Mouse (Mus musculus) gastrocnemius, adult 2 months (tissue): Measurements from ENCODE around the gene Tspan9. TPM values are rescaled to one million over a fixed set of nuclear protein-coding genes. Genes with fewer than 3 reads are reported as not detected.

Experiments used
- DNase-seq: peaks from one replicate; pipeline ENCODE4 v3.0.0; 2022
- H3K27ac ChIP-seq: fragments of 200-600 bp; 2 replicates; pipeline ENCODE4 v1.8.1; 2022; ENCODE audit warnings: mild to moderate bottlenecking
- H3K4me3 ChIP-seq: fragments of 200-600 bp; 2 replicates; pipeline ENCODE4 v1.8.1; 2022; ENCODE audit warnings: mild to moderate bottlenecking, moderate library complexity
- CTCF ChIP-seq: fragments of 200-600 bp; IDR thresholded peaks from 2 replicates; pipeline ENCODE4 v1.8.1; 2022; ENCODE audit warnings: antibody characterized with exemption, mild to moderate bottlenecking, moderate library complexity
- intact Hi-C: fragments of 180-260 bp; cut with DNase I; formaldehyde crosslinking; loops from one replicate; pipeline ENCODE4 v1.15.1; 2025
- total RNA-seq, 2 experiments: library from RNA; stranded (reverse); gene quantifications; 2 replicates each; pipeline ENCODE4 v1.2.3; 2021

Gene Tspan9
- total RNA-seq, 2 experiments from 2014 or later, result 21.8 to 41.9 TPM

DNA sequence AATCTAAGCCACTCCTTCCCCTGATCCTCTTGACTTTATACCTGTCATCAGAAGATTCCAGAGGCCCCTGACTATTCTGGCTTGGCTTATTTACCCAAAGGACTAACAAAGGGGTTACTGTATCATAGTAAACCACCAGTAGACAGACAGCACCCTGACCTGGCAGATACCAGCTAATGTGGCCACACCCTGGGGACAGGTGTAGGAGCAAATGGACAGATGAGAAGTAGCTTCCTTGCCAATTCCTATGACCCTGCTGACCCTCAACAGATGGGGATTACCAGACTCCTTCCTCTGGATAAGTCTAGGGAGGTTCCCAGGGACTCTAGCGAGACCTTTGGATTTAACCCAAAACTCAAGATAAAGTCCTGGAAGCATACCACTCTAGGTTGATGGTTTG lies 183.2 kb downstream of the Tspan9 start:
- no peak for TF ChIP-seq CTCF
- H3K27ac ChIP-seq, result no peak overlapping the region
- no peak overlapping the region for H3K4me3 ChIP-seq
- intact Hi-C loops, result no loop called here
- DNase-seq, result no peak

GRCm38 (mm10) chr6:127956172-127956571 lies 187.2 kb downstream of the Tspan9 start:
- no peak for TF ChIP-seq CTCF
- intact Hi-C loops, result no loop called here
- no peak overlapping the region for H3K4me3 ChIP-seq
- DNase-seq, result no peak
- H3K27ac ChIP-seq, result no peak overlapping the region

- no peak for DNase-seq
- no peak for TF ChIP-seq CTCF
- Histone ChIP-seq H3K27ac (no peak overlapping the region), H3K4me3 (no peak overlapping the region)
- intact Hi-C loops, result no loop called here
Measured at GRCm38 (mm10) chr6:127953071-127953470, 190.3 kb downstream of the Tspan9 start.

GRCm38 (mm10) chr6:127949885-127950284 lies 193.5 kb downstream of the Tspan9 start:
- intact Hi-C loops, result no loop called here
- no peak overlapping the region for H3K4me3 ChIP-seq
- H3K27ac ChIP-seq, result no peak overlapping the region
- TF ChIP-seq CTCF, result no peak
- DNase-seq, result no peak

DNA sequence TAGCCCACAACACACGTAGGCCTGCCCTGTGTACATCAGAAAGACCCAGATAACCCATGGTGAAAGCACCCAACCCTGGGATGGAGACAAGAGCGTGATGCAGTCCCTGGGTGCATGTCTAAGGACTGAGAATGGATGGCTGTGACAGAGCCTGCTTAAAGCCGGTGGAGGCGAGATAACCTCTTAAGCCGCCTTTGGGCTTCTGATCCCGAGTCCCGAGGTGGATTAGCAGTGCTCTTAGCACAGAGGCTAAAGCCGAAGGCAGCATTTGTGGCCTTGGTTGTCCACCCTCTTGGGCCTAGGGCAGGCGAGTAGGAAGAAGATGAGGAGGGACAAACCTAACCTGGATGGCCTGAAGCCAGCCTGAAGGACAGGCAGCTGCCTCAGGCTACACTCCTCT lies 194.7 kb downstream of the Tspan9 start:
- no peak for DNase-seq
- no peak overlapping the region for H3K4me3 ChIP-seq
- no peak overlapping the region for H3K27ac ChIP-seq
- intact Hi-C loops, result no loop called here
- TF ChIP-seq CTCF, result no peak

GRCm38 (mm10) chr6:127945725-127946124 lies 197.7 kb downstream of the Tspan9 start:
- DNase-seq, result peak; percentile 75
- intact Hi-C loops, result no loop called here
- no peak overlapping the region for H3K4me3 ChIP-seq

DNA sequence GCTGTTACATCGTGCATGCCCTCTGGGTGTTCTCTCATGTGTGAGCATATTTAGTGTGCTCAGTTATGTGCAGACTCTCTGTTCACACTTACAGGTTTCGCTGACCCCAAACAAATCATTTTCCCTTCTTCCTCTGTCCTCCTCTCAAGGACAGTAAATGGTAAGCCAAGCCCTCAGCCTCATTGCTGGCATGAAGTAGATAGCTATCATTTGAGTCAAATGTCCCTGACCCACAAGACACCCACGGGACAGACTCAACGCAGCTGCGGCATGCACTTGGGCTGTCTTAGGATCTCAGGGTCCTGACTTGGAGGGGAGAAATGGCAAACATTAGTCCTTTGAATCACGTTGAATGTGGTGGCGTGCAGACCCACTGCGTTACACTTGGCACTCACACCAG lies 201.0 kb downstream of the Tspan9 start:
- Histone ChIP-seq H3K27ac (no peak overlapping the region), H3K4me3 (no peak overlapping the region)
- no peak for TF ChIP-seq CTCF
- no peak for DNase-seq
- intact Hi-C loops, result no loop called here

More at GRCm38 (mm10) chr6:127945725-127946124, 197.7 kb downstream of the Tspan9 start:
- no peak overlapping the region for H3K27ac ChIP-seq
- peak; percentile 79 for TF ChIP-seq CTCF

DNA sequence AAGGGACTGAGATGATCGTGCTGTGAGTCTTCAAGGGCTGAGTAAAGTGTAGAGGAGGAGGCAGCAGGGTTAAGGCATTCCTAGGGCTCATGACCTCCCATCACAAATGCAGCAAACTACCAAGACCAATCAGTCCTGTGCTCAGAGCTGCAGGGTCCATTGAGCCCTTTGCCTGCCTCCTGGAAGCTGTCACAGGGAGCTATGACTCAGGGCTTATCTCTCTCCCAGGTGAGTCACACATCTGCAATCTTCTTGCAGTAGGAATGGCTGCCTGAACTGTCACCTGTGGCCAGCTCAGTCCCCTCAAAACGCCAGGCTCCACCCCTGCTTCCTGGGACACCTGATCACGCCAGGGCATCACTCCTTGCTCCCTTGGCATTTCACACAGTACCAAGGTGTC lies 208.3 kb downstream of the Tspan9 start:
- TF ChIP-seq CTCF, result no peak
- no peak overlapping the region for H3K4me3 ChIP-seq
- intact Hi-C loops, result no loop called here

DNA sequence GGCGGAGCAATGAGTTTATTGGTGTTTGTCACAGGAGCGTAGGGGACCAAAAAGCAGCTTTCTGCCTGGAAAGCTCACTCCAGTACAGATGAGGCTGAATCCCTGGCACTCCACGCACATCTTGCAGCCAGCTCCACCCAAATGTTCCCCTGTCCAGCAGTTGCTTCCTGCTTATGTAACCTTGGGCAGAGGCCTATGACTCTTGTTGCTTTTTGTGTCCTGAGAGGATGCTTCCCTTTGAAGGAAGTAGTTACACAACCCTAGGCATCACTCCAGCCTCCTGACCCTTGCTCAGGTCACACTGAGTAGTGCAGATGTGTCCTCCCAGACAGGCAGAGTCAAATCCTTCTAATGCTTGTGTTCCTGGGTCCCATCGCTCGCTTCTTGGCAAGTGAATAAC lies 209.6 kb downstream of the Tspan9 start:
- Histone ChIP-seq H3K27ac (0 out of 2 replicates have a peak overlapping the region, but pooled peaks have one; percentile 56), H3K4me3 (no peak overlapping the region)
- DNase-seq, result peak; percentile 79
- intact Hi-C loops, result no loop called here
- no peak for TF ChIP-seq CTCF

More for the DNA sequence above, 208.3 kb downstream of the Tspan9 start:
- no peak for DNase-seq
- H3K27ac ChIP-seq, result no peak overlapping the region

GRCm38 (mm10) chr6:127932697-127933096 lies 210.7 kb downstream of the Tspan9 start:
- TF ChIP-seq CTCF, result no peak
- DNase-seq, result peak; percentile 43
- Histone ChIP-seq H3K27ac (peak overlapping the region; percentile 56), H3K4me3 (no peak overlapping the region)
- intact Hi-C loops, result no loop called here

- no peak for TF ChIP-seq CTCF
- intact Hi-C loops, result no loop called here
- no peak overlapping the region for H3K4me3 ChIP-seq
- H3K27ac ChIP-seq, result no peak overlapping the region
- DNase-seq, result no peak
Measured at GRCm38 (mm10) chr6:127928682-127929081, 214.7 kb downstream of the Tspan9 start.

- TF ChIP-seq CTCF, result no peak
- Histone ChIP-seq H3K27ac (no peak overlapping the region), H3K4me3 (no peak overlapping the region)
- intact Hi-C loops, result no loop called here
- DNase-seq, result peak; percentile 16
Measured at GRCm38 (mm10) chr6:127925915-127926314, 217.5 kb downstream of the Tspan9 start.

- intact Hi-C loops, result loop anchor here (5.0 kb wide), 2 partner anchors 297 to 382 kb away; no protein-coding TSS in a partner anchor
- TF ChIP-seq CTCF, result no peak
- no peak overlapping the region for H3K27ac ChIP-seq
- no peak overlapping the region for H3K4me3 ChIP-seq
- DNase-seq, result peak; percentile 18
Measured at GRCm38 (mm10) chr6:127924750-127925149, 218.6 kb downstream of the Tspan9 start.

GRCm38 (mm10) chr6:127923296-127923695 lies 220.1 kb downstream of the Tspan9 start:
- H3K4me3 ChIP-seq, result no peak overlapping the region
- TF ChIP-seq CTCF, result no peak
- peak; percentile 4 for DNase-seq
- H3K27ac ChIP-seq, result no peak overlapping the region
- intact Hi-C loops, result loop anchor here (5.0 kb wide), 2 partner anchors 296 to 381 kb away; no protein-coding TSS in a partner anchor
